28 mouse cellular contexts compared by ENCODE assay signal in the genomic region with DNA sequence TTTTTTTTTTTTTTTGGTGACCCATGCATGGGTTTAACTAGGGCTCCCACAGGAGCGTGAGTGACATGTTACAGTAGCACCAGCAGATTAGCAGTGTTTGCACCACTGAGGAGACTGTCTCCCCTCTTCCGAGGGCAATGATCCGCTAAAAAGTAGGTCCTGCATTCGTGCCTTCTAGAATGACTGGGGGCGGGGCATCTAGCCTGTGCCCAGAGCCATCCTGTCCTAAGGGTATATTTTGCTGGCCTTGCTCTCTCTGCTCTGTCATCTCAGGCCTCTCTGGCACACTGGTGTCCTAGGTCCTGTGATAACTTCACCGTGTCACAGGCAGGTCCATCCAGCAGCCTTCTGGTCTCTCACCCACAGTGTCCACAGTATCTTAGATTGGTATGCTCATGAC. TPM values are rescaled to one million over a fixed set of nuclear protein-coding genes. Genes with fewer than 3 reads are reported as not detected.
"Had no signal": no experiment of that assay in that cellular context is flagged by ENCODE, and none has a peak within 500 bp of the region (broad histone marks: within the 10 kb centered on the region; RNA-seq: fewer than 3 reads in every experiment).

No protein-coding gene starts in this region.

- H3K27ac ChIP-seq: layer of hippocampus, adult 2 months; limb, embryonic 10.5 days; limb, embryonic 13.5 days; lung, embryonic 15.5 days; midbrain, embryonic 10.5 days; midbrain, embryonic 13.5 days; neural tube, embryonic 13.5 days; stomach, embryonic 15.5 days had no signal

- H3K27me3 ChIP-seq: limb, embryonic 13.5 days; liver, embryonic 15.5 days; lung, embryonic 15.5 days; megakaryocyte, embryonic 14.5 days; midbrain, embryonic 13.5 days; neural tube, embryonic 13.5 days; stomach, embryonic 15.5 days had no signal

- H3K4me1 ChIP-seq: limb, embryonic 13.5 days; midbrain, embryonic 13.5 days; neural tube, embryonic 13.5 days had no signal

- H3K4me2 ChIP-seq: limb, embryonic 13.5 days; liver, embryonic 15.5 days; lung, embryonic 15.5 days; midbrain, embryonic 13.5 days; neural tube, embryonic 13.5 days; stomach, embryonic 15.5 days had no signal

- DNase-seq: kidney, adult 9 months; kidney, postnatal 10 days; layer of hippocampus, adult 9-11 months; liver; lung, postnatal 10 days; lung, postnatal 36 days; retina, postnatal 1 day; right cerebral cortex, postnatal 25 days; spleen, adult 18-20 months; thymus, adult 18-20 months; thymus, postnatal 36 days had no signal

- ATAC-seq: intestine, postnatal 0 days; midbrain, embryonic 13.5 days; midbrain, embryonic 16.5 days had no signal

- H3K9ac ChIP-seq: limb, embryonic 13.5 days; liver, embryonic 15.5 days; lung, embryonic 15.5 days; midbrain, embryonic 13.5 days; neural tube, embryonic 13.5 days; stomach, embryonic 15.5 days had no signal

- H3K4me3 ChIP-seq: layer of hippocampus, adult 2 months; limb, embryonic 10.5 days; limb, embryonic 13.5 days; liver, embryonic 15.5 days; lung, embryonic 15.5 days; megakaryocyte, embryonic 14.5 days; midbrain, embryonic 10.5 days; midbrain, embryonic 13.5 days; myocyte; neural tube, embryonic 13.5 days; stomach, embryonic 15.5 days had no signal

- H3K9me3 ChIP-seq: limb, embryonic 10.5 days; limb, embryonic 13.5 days; liver, embryonic 15.5 days; lung, embryonic 15.5 days; megakaryocyte, embryonic 14.5 days; midbrain, embryonic 10.5 days; midbrain, embryonic 13.5 days; neural tube, embryonic 13.5 days; stomach, embryonic 15.5 days had no signal

RNA-seq across cellular contexts. Expression of gene 6330409D20Rik, which starts 41.1 kb away (rescaled TPM):
- total RNA-seq: monocyte, adult 5-6 weeks; neutrophil, adult 5-6 weeks had no signal
- polyA plus RNA-seq: large intestine, adult 2 months; limb, embryonic 10.5 days; liver, embryonic 15.5 days; myocyte; urinary bladder, adult 2 months had no signal

RNA-seq across cellular contexts. Expression of gene Eng, which starts 53.3 kb away (rescaled TPM):
- total RNA-seq: neutrophil, adult 5-6 weeks had no signal
